Mouse (Mus musculus): ENCODE data around the gene Slc6a8.

Gene Slc6a8

GRCm38 (mm10) chrX:73718686-73719362, 45.9 kb downstream of the Slc6a8 start:
- Histone ChIP-seq H3K4me1 (replicated peaks; ENCODE audit: low read depth, low read length) (peaks cover 38% of the 10 kb centered on the region), H3K36me3 (ENCODE audit: insufficient read depth, low read length) (peaks cover 12% of the 10 kb centered on the region)
- TF ChIP-seq CTCF (conservative IDR thresholded peaks at IDR 0.05; ENCODE audit: low read length) (no peak), POU5F1 (IDR thresholded peaks at IDR 0.05; ENCODE audit: borderline replicate concordance, low read length) (no peak), NANOG (IDR thresholded peaks at IDR 0.05; ENCODE audit: borderline replicate concordance, low read length) (no peak)

DNA sequence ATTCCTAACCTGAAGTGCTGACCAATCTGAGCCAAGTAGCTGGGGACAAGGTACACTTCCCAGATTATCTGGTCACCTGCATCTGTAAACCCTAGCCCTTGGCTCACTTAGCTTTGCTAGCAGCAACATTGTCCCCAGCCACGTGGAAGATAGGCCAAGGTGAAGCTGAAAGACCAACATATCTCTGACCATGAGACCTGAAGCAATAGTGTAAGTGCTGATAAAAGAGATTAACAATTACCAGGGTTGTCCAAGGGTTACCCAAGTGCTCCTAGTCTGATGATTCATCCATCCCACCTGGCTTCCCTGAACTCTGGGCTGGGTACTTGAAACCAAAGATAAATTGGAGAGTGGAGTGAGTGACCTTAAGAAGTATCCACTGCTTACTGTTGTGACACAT, 58.0 kb downstream of the Slc6a8 start:
- TF ChIP-seq CTCF (conservative IDR thresholded peaks at IDR 0.05; ENCODE audit: low read length), result no peak
- TF ChIP-seq POU5F1 (IDR thresholded peaks at IDR 0.05; ENCODE audit: borderline replicate concordance, low read length), result no peak
- Histone ChIP-seq H3K27me3 (ENCODE audit: insufficient read depth, low read length) (no peaks in the 10 kb centered on the region), H3K9me3 (ENCODE audit: low read length) (no peaks in the 10 kb centered on the region), H3K4me3 (replicated peaks; ENCODE audit: low read length) (no peak overlapping the region), H3K4me1 (replicated peaks; ENCODE audit: low read depth, low read length) (peaks cover 20% of the 10 kb centered on the region), H3K36me3 (ENCODE audit: insufficient read depth, low read length) (no peaks in the 10 kb centered on the region)

More at GRCm38 (mm10) chrX:73718686-73719362, 45.9 kb downstream of the Slc6a8 start:
- H3K9me3 ChIP-seq (ENCODE audit: low read length), result no peaks in the 10 kb centered on the region
- H3K4me3 ChIP-seq (replicated peaks; ENCODE audit: low read length), result no peak overlapping the region
- H3K27me3 ChIP-seq (ENCODE audit: insufficient read depth, low read length), result no peaks in the 10 kb centered on the region
